Mouse (Mus musculus): ENCODE data around the gene Churc1.

- TF ChIP-seq POLR2A (IDR thresholded peaks at IDR 0.05; ENCODE audit: low read depth, low read length): no peak
- no peak for TF ChIP-seq CTCF (IDR thresholded peaks at IDR 0.05; ENCODE audit: extremely low read depth, insufficient read depth, insufficient read length, insufficient replicate concordance)
Measured at GRCm38 (mm10) chr12:76718384-76718783, 47.0 kb upstream of the Churc1 start.
